ENCODE assay signal across 16 mouse cellular contexts in genomic region chr2:108145694-108146093, GRCm38 (mm10).
"Had no signal": no experiment of that assay in that cellular context is flagged by ENCODE, and none has a peak within 500 bp of the region (broad histone marks: within the 10 kb centered on the region; RNA-seq: fewer than 3 reads in every experiment).

No protein-coding gene starts in this region.

- H3K4me3 ChIP-seq: neural tube, embryonic 13.5 days; neural tube, embryonic 15.5 days; stomach, embryonic 15.5 days had no signal

- H3K4me2 ChIP-seq: neural tube, embryonic 13.5 days; neural tube, embryonic 15.5 days; stomach, embryonic 15.5 days had no signal

- H3K9ac ChIP-seq: neural tube, embryonic 13.5 days; neural tube, embryonic 15.5 days; stomach, embryonic 15.5 days had no signal

- H3K9me3 ChIP-seq: neural tube, embryonic 13.5 days; neural tube, embryonic 15.5 days; stomach, embryonic 15.5 days had no signal

- H3K36me3 ChIP-seq: neural tube, embryonic 13.5 days; neural tube, embryonic 15.5 days; stomach, embryonic 15.5 days had no signal

- DNase-seq: retina, postnatal 1 day; right cerebral cortex, adult 18-20 months; right cerebral cortex, postnatal 14 days; right cerebral cortex, postnatal 25 days; right cerebral cortex, postnatal 4 days; spleen, adult 18-20 months; thymus, adult 18-20 months; thymus, adult 2 months; thymus, postnatal 14 days; thymus, postnatal 25 days; thymus, postnatal 36 days; thymus, postnatal 4 days had no signal

- H3K4me1 ChIP-seq: neural tube, embryonic 15.5 days; stomach, embryonic 15.5 days had no signal

- H3K27ac ChIP-seq: neural tube, embryonic 13.5 days; neural tube, embryonic 15.5 days; stomach, embryonic 15.5 days; stomach, postnatal 0 days had no signal

- H3K27me3 ChIP-seq: neural tube, embryonic 13.5 days; neural tube, embryonic 15.5 days; stomach, embryonic 15.5 days had no signal
